Mouse (Mus musculus) monocyte, adult 2 months (primary cell): ENCODE results near the gene Dchs1.
"Not testable (repeated sequence)": the region's sequence is repeated elsewhere in the genome, so short reads cannot be mapped to it uniquely, and the experiment has no call there.

Experiments
- DNase-seq, 2 experiments: peaks; one replicate each; pipeline ENCODE4 v3.0.0; 2022; ENCODE audit warnings: low spot score in 2 of 2, low read depth in 1 of 2

Gene Dchs1

GRCm38 (mm10) chr7:105743246-105743925, 44.1 kb downstream of the Dchs1 start:
- DNase-seq: not testable (repeated sequence)

GRCm38 (mm10) chr7:105742539-105743215, 44.8 kb downstream of the Dchs1 start:
- DNase-seq: not testable (repeated sequence)

GRCm38 (mm10) chr7:105741978-105742377, 45.5 kb downstream of the Dchs1 start:
- DNase-seq: no peak

GRCm38 (mm10) chr7:105740851-105741250, 46.6 kb downstream of the Dchs1 start:
- DNase-seq: no peak

- no peak for DNase-seq
Measured at GRCm38 (mm10) chr7:105740089-105740795, 47.2 kb downstream of the Dchs1 start.

GRCm38 (mm10) chr7:105738948-105739347, 48.5 kb downstream of the Dchs1 start:
- no peak for DNase-seq

GRCm38 (mm10) chr7:105738286-105738685, 49.2 kb downstream of the Dchs1 start:
- DNase-seq: no peak

GRCm38 (mm10) chr7:105737648-105738047, 49.8 kb downstream of the Dchs1 start:
- DNase-seq: no peak

- no peak for DNase-seq
Measured at GRCm38 (mm10) chr7:105736911-105737521, 50.4 kb downstream of the Dchs1 start, which contains the start of gene Rrp8. Gene Rrp8, minus strand, starts transcription at chr7:105737385.

- DNase-seq: peak; percentile 71 to 82
Measured at GRCm38 (mm10) chr7:105736264-105736901, 51.1 kb downstream of the Dchs1 start, which contains the start of gene Ilk. Gene Ilk, plus strand, starts transcription at chr7:105736592.

GRCm38 (mm10) chr7:105735464-105735863, 52.0 kb downstream of the Dchs1 start:
- DNase-seq: not testable (repeated sequence)

GRCm38 (mm10) chr7:105734826-105735225, 52.6 kb downstream of the Dchs1 start:
- no peak for DNase-seq

- no peak for DNase-seq
Measured at GRCm38 (mm10) chr7:105733836-105734235, 53.6 kb downstream of the Dchs1 start.

- DNase-seq: no peak
Measured at GRCm38 (mm10) chr7:105728701-105729428, 58.6 kb downstream of the Dchs1 start.

- DNase-seq: no peak
Measured at GRCm38 (mm10) chr7:105726980-105727325, 60.5 kb downstream of the Dchs1 start.

- DNase-seq: no peak
Measured at GRCm38 (mm10) chr7:105726144-105726979, 61.1 kb downstream of the Dchs1 start.

GRCm38 (mm10) chr7:105721916-105722315, 65.5 kb downstream of the Dchs1 start:
- no peak for DNase-seq

GRCm38 (mm10) chr7:105715366-105715765, 72.1 kb downstream of the Dchs1 start:
- no peak for DNase-seq

GRCm38 (mm10) chr7:105708733-105709132, 78.7 kb downstream of the Dchs1 start:
- DNase-seq: no peak
